Mouse (Mus musculus) megakaryocyte progenitor cell, adult 5-6 weeks (primary cell): ENCODE measurements around the gene Asl. TPM values are rescaled to one million over a fixed set of nuclear protein-coding genes. Genes with fewer than 3 reads are reported as not detected.

Experiments
- ATAC-seq: replicated peaks from 2 replicates; pipeline ENCODE4 v1.8.0; 2016; ENCODE audit warnings: mild to moderate bottlenecking, moderate TSS enrichment, inconsistent platforms; ENCODE audit not compliant: poor library complexity
- total RNA-seq, 2 experiments: library from RNA; stranded (forward) in 1 of 2; stranded (reverse) in 1 of 2; fragments of 157-497, 149-512 nt in 1 of 2; fragments of 200-1000 nt in 1 of 2; gene quantifications; 2 replicates each; pipeline versions ENCODE4 v1.2.3 to v1.2.4; 2015 to 2017

Gene Asl
- 22.7 and 23.0 TPM in 2 replicates for total RNA-seq (2015)
- 19.2 and 32.1 TPM in 2 replicates for total RNA-seq (2017)

DNA sequence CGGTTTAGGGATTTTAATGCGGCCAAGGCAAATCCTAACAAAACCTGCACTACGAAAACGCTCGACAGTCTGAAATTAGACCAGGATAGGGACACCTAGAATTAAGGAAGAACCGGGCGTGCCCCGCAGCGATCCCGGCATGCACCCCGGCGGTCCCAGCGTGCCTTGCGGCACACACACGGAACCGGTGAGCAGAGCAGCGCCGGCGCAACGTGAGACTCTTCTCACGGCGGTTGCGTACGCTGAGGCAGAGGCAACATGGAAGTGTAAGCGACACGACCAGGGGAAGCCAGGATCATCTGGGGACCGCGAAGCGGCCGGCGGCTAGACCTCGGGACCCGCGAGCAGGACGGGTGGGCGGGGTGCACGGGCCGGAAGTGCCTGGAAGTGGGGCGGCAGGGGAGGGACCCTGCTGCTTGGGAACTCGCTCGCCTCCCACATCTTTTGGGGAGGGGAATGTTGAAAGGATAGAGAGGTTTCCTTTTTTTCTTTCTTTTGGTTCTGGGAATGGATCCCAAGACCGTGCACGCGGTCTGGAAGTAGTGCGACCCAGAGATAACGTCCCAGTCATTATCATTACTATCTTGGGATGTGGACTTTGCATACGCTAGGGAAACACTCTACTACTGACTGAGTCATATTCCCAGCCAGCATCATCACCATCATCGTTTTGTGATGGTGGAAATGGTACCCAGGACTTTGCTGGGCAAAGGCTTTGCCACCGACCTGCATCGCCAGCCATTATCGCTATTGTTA lies at the start of gene Asl, which contains the start of gene Crcp:
Gene Asl, minus strand, starts transcription at position 106 of the 756 bp plus-strand sequence.
Gene Crcp, plus strand, starts transcription at position 149 of the 756 bp plus-strand sequence.
- ATAC-seq: peak; percentile 85

- ATAC-seq: no peak
Observed at GRCm38 (mm10) chr5:130078834-130079156, 49.7 kb upstream of the Asl start.

DNA sequence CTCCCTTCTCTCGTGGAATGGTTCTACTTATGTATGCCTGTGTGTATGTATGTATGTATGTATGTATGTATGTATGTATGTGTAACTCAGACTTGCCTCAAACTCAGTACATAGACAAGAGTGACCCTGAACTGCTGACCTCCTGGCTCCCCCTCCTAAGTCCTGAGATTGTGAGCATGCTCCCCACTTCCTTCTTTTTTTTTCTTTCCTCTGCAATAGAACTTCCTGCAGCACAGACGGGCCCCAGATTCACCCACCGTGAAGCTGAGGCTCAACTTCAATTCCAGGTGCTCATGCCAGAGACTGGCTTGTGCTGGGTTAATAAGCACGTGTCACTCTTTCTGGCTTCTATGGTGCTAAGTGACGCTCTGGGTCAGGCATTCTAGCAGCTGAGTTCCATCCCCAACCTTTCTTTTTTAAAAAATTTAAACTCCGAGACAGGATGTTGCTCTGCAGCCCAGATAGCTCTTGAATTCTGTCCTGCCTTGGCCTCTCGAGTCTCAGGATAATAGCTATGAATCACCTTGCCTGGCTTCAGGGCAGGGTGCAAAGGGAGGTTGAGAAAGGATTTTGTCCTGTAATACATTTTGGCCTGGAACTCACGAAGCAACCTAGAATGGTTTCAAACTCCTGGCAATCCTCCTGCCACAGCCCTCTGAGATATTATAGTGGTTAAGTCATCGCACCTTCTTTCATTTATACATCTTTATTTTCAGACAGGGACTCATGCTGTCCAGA lies 49.2 kb upstream of the Asl start:
- ATAC-seq: peak; percentile 32

DNA sequence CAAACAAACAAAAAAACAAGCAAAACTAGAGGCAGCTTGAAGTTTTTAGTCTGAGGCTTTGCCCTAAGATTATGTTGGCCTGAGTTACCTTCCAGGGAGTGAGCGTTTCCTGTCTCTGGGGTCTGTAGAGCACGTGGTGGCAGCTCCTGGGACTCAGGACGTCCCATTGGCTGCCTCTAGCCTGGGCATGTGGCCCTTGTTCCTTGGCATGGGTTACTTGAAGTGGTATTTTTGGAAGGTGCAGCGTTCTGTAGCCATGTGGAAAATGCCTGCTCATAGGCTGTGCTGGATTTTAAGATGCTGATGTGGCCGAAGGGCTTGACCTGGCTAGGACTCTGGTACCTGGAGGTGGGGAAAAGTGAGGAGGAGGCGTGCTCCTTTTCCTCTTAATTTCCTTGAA lies 47.3 kb upstream of the Asl start:
- ATAC-seq: no peak

DNA sequence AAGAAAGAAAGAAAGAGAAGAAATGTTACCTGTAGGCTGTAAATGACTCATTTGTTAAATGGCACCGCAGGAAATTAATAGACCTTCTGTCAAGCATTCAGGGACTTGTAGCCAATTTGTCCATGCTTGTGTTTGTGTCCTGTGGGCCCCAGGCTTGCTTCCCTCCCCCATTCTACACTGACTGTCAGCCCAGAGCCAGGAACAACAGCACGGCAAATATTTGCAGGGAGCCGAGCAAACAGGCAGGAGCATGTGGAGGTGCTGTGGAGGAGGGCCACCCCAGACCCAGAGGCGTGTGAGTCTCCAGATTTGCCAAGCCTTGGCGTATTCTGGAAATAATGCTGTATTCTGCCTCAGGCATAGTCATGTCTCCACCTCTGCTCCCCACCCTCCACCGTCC lies 45.4 kb upstream of the Asl start:
- ATAC-seq: no peak

- no peak for ATAC-seq
Observed at GRCm38 (mm10) chr5:130073026-130073425, 44.0 kb upstream of the Asl start, which contains the start of gene Tpst1. TSS of gene Tpst1 (plus strand) at chr5:130073326.

DNA sequence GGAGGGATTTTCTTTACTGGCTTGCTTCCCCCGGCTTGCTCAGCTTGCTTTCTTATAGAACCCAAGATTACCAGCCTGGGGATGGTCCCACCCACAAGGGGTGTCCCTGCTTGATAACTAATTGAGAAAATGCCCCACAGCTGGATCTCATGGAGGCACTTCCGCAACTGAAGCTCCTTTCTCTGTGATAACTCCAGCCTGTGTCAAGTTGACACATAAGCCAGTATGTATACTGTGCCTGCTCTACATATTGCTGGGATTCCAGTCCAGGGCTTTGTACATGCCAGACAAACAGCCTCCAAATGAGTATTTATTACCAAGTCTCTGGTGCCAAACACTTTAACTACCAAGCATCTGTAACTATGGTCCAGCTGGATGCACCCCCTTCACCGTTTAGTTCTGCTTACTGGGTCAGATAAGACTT lies 38.8 kb upstream of the Asl start:
- peak; percentile 38 for ATAC-seq

GRCm38 (mm10) chr5:130065579-130065978 lies 36.5 kb upstream of the Asl start:
- peak; percentile 85 for ATAC-seq

GRCm38 (mm10) chr5:130063760-130064159 lies 34.7 kb upstream of the Asl start:
- ATAC-seq: no peak

GRCm38 (mm10) chr5:130062096-130062495 lies 33.0 kb upstream of the Asl start:
- no peak for ATAC-seq

DNA sequence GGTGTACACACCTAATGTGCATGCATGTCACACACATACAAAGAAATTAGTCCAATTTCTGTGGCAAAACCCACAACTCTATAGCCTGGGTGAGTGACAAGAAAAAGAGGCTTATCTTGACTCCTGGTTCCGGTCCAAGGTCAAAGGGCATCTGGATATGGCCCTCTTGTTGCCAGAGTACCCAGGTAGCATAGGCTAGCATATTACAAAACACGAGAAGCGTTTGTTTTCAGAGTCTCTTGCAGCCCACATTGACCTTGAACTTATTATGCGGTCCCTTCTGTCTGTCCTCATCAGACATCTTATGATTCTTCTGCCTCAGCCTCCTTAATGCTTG lies 31.2 kb upstream of the Asl start:
- ATAC-seq: no peak

DNA sequence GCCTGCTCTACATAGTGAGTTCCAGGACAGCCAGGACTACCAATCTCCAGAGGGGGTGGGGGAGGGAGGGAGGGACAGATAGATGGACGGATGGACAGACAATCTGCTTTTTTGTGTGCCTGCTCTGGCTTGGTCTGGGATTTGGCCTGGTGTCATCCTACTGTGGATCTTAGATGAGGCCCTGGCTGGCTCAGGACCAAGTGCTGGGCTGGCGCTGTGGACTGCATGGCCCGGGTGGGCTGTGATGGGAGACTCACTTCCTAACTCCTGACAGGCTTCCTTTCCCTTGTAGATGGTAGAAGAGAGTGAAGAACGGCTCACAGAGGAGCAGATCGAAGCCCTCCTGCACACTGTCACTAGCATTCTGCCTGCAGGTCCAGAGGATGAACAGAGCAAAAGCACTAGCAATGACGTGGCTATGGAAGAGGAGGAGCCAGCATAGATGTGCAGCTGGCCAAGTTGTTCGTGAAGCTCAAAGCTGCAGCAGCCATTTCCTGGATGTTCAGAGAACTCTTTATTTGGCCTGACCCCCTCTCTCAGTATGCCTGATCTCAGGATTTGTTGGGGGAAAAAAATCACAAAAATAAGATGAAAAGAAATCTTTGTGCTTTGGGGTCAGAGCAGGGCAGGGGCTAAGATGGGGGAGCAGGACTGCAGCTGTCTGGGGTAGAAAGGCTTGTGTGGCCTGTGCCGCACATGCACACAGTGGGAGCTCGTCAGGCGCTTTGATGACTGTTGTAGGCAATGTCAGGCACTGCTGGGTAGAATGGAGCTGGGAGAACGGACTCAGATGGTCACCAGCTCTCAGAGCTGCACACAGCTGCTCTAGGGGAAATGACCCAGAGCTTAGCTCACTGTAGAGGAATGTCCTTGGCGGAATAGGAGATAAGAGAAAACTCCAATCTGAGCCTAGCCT lies 30.6 kb upstream of the Asl start:
- ATAC-seq: no peak

GRCm38 (mm10) chr5:130056303-130056702 lies 27.3 kb upstream of the Asl start:
- no peak for ATAC-seq

- ATAC-seq: no peak
Observed at GRCm38 (mm10) chr5:130055688-130056087, 26.6 kb upstream of the Asl start.

DNA sequence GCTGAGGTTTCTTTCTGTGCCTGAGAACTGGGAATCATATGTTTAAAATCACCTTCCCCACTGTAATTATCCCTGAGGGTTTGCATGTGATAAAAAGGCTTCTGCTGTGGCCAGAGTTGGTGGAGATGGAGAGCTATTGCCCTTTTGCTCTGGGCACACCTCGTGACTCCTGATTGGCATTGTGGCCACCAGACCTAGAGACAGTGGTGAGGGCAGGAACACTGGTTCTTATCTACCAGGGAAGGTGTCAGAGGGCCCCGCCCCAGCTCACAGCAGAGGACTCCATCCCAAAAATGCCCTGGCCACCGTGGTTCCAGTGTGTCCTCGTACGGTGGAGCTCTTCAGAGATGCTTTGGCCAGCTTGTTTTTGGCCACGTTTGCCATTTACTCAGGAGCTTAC lies 23.9 kb upstream of the Asl start:
- no peak for ATAC-seq

DNA sequence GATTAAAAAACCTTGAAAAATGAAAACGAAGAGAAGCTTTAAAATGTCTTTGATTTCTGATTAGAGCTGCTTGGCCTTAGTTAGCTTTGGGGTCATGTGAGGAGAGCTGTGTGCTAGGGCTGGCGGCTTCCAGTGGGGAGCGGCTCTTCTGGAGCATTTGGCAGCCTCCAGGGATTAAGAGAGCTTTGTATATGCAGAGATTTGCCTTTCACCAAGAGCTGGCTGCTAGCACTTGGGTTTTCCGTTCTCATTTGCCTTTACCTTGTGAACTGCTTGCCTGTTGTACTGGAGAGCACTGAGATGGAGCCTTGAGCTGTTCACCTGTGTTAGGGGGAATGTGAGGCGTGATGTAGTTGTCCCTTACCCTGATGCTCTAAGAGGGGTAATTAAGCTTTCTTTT lies 23.5 kb upstream of the Asl start:
- ATAC-seq: no peak

GRCm38 (mm10) chr5:130051073-130051860 lies 22.2 kb upstream of the Asl start:
- ATAC-seq: no peak

- no peak for ATAC-seq
Observed at GRCm38 (mm10) chr5:130050416-130050815, 21.4 kb upstream of the Asl start.

DNA sequence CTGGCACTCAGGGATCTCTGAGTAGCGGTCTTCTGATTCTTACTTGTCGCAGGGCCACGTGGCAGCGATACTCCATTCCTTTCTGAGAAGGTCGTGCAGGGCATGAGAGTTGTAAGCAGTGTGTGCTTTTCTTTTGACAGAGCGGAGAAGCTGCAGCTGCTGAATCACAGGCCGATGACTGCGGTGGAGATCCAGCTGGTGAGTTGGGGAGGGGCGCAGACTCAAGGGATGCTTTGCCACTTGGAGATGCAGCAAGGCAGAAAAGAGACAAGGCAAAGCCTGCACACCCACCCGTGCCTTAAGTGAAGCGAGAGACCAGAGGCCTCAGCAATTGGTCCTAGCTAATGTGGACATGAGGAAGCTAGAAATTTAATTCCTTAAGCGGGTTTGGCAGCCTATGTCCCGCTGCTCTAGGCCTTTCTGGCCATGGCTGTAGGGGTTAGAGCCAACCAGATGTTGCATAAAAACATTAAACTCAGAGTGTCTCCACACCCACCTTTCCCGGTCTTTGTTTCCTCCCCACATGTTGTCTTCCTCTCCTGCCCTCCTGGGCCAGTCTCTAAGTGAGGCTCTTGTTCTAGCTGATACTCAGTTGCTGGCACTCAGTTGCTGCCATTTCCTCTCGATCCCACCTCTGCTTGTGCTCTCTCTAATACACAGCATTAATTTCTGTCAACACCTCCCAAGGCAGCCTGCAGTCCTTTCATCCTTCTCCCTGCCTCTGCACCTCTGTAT lies 19.9 kb upstream of the Asl start:
- no peak for ATAC-seq

GRCm38 (mm10) chr5:130047013-130047412 lies 18.0 kb upstream of the Asl start:
- peak; percentile 45 for ATAC-seq
